Mouse (Mus musculus) olfactory bulb, adult 2 months (tissue): ENCODE results near the gene Iah1. TPM values are rescaled to one million over a fixed set of nuclear protein-coding genes. Genes with fewer than 3 reads are reported as not detected.

Source experiments
- H3K27ac ChIP-seq: fragments of 200-500 bp; 2 replicates; pipeline ENCODE4 v1.5.1; 2012; ENCODE audit warnings: low read depth, low read length; ENCODE audit not compliant: insufficient read depth
- H3K4me1 ChIP-seq: fragments of 200-500 bp; 2 replicates; pipeline ENCODE4 v1.6.1; 2012; ENCODE audit warnings: low read length; ENCODE audit not compliant: control insufficient read depth, insufficient read depth
- H3K4me3 ChIP-seq: fragments of 200-500 bp; 2 replicates; pipeline ENCODE4 v1.5.1; 2012; ENCODE audit warnings: mild to moderate bottlenecking, low read depth, low read length, moderate library complexity; ENCODE audit not compliant: insufficient read depth
- CTCF ChIP-seq: fragments of 200-500 bp; IDR thresholded peaks from 2 replicates; pipeline ENCODE4 v1.5.1; 2012; ENCODE audit warnings: low read depth, mild to moderate bottlenecking, low read length, moderate library complexity; ENCODE audit not compliant: insufficient read depth
- POLR2A ChIP-seq: fragments of 200-500 bp; IDR thresholded peaks from 2 replicates; pipeline ENCODE4 v1.6.1; 2012; ENCODE audit warnings: mild to moderate bottlenecking, low read depth, low read length, moderate library complexity; ENCODE audit not compliant: insufficient read depth
- WGBS: fragments of 180-500 bp; shearing (Covaris S2); methylation state at CpG from one replicate; pipeline ENCODE4 v1.1.7; 2018; 5-methylcytosine and 5-hydroxymethylcytosine counted together
- polyA plus RNA-seq: library from polyadenylated mRNA; stranded (reverse); fragments of >200 nt; gene quantifications from 2 replicates; pipeline ENCODE4 v1.2.4, GENCODE M21; 2012; ENCODE audit warnings: low replicate concordance; ENCODE audit not compliant: missing spikeins, insufficient read depth, insufficient read length

Gene Iah1
- polyA plus RNA-seq, 1 experiment: not detected

DNA sequence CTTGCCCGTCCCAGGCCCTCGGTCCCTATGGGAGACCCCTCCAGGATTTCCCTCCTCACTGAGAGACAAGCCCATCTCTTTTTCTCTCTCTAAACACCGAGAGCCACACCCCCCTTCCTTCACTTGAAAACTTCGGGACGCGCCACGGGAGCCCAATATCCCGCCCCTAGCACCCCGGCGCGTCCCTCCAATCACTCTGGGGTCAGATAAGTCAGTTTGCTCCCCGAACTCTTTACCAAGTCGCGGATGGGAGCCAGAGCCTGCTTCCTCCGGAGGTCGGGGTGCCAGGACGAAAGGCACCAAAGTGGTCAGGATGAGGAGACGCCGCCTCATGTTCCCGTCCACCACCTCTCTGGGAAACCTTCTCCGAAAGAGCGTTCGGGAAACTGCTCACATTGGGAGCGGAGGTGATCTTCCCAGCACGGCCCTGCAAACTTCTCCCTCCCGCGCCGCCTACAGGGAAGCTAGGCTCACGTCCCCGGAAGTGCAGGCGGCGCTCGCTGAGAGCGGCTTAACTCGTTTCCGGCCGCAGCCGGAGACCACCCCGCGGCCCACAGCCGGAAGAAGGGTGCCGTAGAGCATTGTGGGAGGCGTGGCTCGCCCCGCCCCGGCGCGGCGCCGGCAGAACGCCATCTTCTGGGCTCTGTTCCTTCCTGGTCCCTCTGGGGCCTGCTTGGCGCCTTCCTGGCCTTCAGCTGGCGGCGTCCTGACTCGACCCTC, 57.1 kb downstream of the Iah1 start, which contains the start of gene Adam17:
TSS of gene Adam17 (minus strand) at position 533 of the 720 bp plus-strand sequence.
- Histone ChIP-seq H3K4me1 (peaks cover 2% of the 10 kb centered on the region; the same call in 1 of the 2 replicates), H3K4me3 (peak within 1 kb of the TSS; percentile 90), H3K27ac (peak within 1 kb of the TSS; percentile 95)
- under 1% methylated on average over 55 of the region's 55 CpGs for WGBS
- TF ChIP-seq POLR2A (peak; percentile 96), CTCF (peak; percentile 47)

Other genes with a start within 250 kb of the Iah1 start
- not detected in 2 replicates for gene Cpsf3, start 31.0 kb upstream of the Iah1 start, polyA plus RNA-seq
- not detected in 2 replicates for gene Itgb1bp1, start 30.1 kb upstream of the Iah1 start, polyA plus RNA-seq
- gene Adam17, start 57.2 kb downstream of the Iah1 start, polyA plus RNA-seq: not detected in 2 replicates
- 292 TPM in 1 of 2 replicates, not detected in the other for gene Ywhaq, start 101.2 kb downstream of the Iah1 start, polyA plus RNA-seq